Mouse (Mus musculus) fat pad, adult 2 months (tissue): ENCODE results near the gene Olfr981.
"Not testable (repeated sequence)": the region's sequence is repeated elsewhere in the genome, so short reads cannot be mapped to it uniquely, and the experiment has no call there.

Experiments used
- DNase-seq: peaks from one replicate; pipeline ENCODE4 v3.0.0-alpha.2; 2011; ENCODE audit warnings: low read depth, low spot score; ENCODE audit errors: extremely low read depth

Gene Olfr981

GRCm38 (mm10) chr9:40021164-40021563, at the start of gene Olfr981:
TSS of gene Olfr981 (plus strand) at chr9:40021464.
- no peak for DNase-seq

- DNase-seq = not testable (repeated sequence)
Measured at GRCm38 (mm10) chr9:39976581-39977145, 44.6 kb upstream of the Olfr981 start.

GRCm38 (mm10) chr9:39991813-39992212, 29.5 kb upstream of the Olfr981 start, which contains the start of gene Olfr978:
TSS of gene Olfr978 (plus strand) at chr9:39992113.
- no peak for DNase-seq

DNA sequence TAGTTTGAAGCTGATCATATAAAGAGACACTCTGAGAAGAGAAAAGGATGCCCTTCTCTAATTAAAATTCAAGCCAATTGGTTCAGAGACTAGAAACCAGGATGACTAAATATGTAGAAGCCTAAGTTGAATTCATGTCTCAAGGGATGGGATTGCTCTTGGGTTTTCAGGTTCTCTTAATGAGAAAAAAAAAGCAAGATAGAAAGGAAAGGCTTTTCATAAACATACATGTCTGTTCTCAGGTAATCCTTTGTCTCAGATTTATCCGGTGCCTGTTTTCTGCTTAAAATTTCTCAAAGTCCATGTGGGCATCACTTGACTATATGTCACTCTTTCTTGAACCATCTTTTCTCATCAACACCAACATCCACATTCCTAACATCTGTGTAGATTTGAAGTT, 17.9 kb upstream of the Olfr981 start, which contains the start of gene Olfr979:
Gene Olfr979, minus strand, starts transcription at position 101 of the 400 bp plus-strand sequence.
- no peak for DNase-seq

DNA sequence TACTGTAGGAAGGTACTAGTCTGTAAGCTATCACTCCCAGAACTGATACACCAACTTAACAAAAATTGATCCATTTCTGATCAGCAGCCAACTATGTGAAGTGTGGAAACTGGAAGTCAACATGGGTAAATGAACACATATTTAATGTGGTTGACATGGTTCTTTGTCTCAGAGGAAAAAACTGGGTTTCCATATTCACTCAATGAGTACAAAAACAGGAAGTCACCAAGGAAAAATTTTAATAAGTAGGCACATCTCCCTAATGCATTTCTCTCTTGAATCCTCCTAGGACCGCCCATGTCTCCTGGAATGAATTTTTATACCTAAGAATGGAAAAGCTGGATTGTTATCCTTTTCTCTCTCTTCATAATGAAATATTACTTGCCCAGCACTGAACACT, 11.8 kb upstream of the Olfr981 start, which contains the start of gene Olfr980:
Gene Olfr980, minus strand, starts transcription at position 101 of the 400 bp plus-strand sequence.
- no peak for DNase-seq

- DNase-seq = no peak
Measured at GRCm38 (mm10) chr9:40050138-40050537, 28.9 kb downstream of the Olfr981 start.

DNA sequence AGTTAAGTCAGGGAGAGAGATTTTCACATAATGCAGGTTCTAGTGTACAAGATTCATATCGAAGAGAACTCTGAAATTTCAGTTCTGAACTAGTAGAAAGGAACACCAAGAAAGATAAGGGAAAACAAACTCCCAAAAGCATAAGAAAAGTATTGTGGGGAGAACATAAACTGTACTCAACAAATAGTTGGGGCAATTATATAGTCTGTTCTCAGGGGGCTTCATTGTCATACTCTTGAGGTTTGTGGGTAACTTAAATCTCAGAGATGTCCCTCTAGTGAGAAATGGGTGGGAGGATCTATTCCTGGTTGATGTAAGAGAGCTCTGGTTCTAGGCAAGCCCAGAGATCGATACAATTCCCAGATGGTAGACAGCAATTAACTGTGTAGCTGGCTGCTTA, 52.3 kb downstream of the Olfr981 start, which contains the start of gene Olfr982:
Gene Olfr982, plus strand, starts transcription at position 301 of the 400 bp plus-strand sequence.
- DNase-seq = no peak
